Mouse (Mus musculus) small intestine, adult 2 months (tissue): Measurements from ENCODE around the gene Kbtbd12. TPM values are rescaled to one million over a fixed set of nuclear protein-coding genes. Genes with fewer than 3 reads are reported as not detected.

Experiments used
- H3K27ac ChIP-seq: fragments of 200-500 bp; 2 replicates; pipeline ENCODE4 v1.5.1; 2012; ENCODE audit warnings: low read depth, low read length, control low read depth, inconsistent platforms; ENCODE audit not compliant: insufficient read depth
- H3K27me3 ChIP-seq: fragments of 200-500 bp; 2 replicates; pipeline ENCODE4 v1.6.1; 2012; ENCODE audit warnings: mild to moderate bottlenecking, moderate library complexity, low read length, inconsistent platforms; ENCODE audit not compliant: control insufficient read depth, insufficient read depth
- H3K36me3 ChIP-seq: fragments of 200-500 bp; 2 replicates; pipeline ENCODE4 v1.6.1; 2012; ENCODE audit warnings: mild to moderate bottlenecking, low read length, control low read depth, inconsistent platforms; ENCODE audit not compliant: control insufficient read depth, insufficient read depth
- H3K4me1 ChIP-seq: fragments of 200-500 bp; 2 replicates; pipeline ENCODE4 v1.6.1; 2012; ENCODE audit warnings: low read length, inconsistent platforms, mixed read lengths; ENCODE audit not compliant: control insufficient read depth, insufficient read depth, insufficient read length
- H3K4me3 ChIP-seq: fragments of 200-500 bp; 2 replicates; pipeline ENCODE4 v1.5.1; 2012; ENCODE audit warnings: low read depth, mild to moderate bottlenecking, control low read depth, inconsistent platforms, low read length, moderate library complexity
- CTCF ChIP-seq: fragments of 200-500 bp; IDR thresholded peaks from 2 replicates; pipeline ENCODE4 v1.5.1; 2012; ENCODE audit warnings: low read depth, mild to moderate bottlenecking, control low read depth, inconsistent platforms, low read length, moderate library complexity, mixed read lengths; ENCODE audit not compliant: insufficient replicate concordance, insufficient read length; ENCODE audit errors: extremely low read depth
- POLR2A ChIP-seq: fragments of 200-500 bp; IDR thresholded peaks from 2 replicates; pipeline ENCODE4 v1.6.1; 2012; ENCODE audit warnings: low read depth, mild to moderate bottlenecking, control low read depth, inconsistent platforms, low read length, moderate library complexity
- WGBS: fragments of 180-500 bp; shearing (Covaris S2); methylation state at CpG from one replicate; pipeline ENCODE4 v1.1.7; 2018; 5-methylcytosine and 5-hydroxymethylcytosine counted together
- polyA plus RNA-seq: library from polyadenylated mRNA; depleted of rRNA; stranded (reverse); fragments of >200 nt; gene quantifications from 2 replicates; pipeline ENCODE4 v1.2.3, GENCODE M21; 2012

The Kbtbd12 gene
- polyA plus RNA-seq, 1 experiment: 0.05 TPM

GRCm38 (mm10) chr6:88639372-88639920, 1.7 kb upstream of the Kbtbd12 start:
- WGBS: 56% methylated on average over 6 of the region's 6 CpGs

DNA sequence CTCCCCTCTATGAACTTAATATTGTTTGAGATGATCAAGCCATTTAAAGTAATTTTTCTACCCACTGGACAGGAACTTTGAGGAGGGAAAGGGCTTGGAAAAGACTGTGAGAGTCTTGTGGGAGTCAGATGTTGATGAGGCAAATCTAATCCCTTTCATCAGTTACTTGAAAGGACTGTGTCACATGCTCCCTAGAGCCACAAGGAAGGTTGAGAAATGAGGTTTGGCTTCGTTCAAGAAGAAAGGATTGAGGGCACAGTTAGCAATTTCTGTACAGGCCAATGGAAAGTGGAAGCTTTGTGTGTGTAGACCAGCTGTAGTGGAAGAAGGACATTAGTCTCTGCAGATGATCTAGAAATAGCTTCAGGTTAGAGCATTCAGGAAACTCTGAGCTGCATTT, 1.2 kb upstream of the Kbtbd12 start:
- WGBS: 62% methylated on average over 1 of the region's 1 CpGs
- H3K36me3 ChIP-seq: no peaks in the 10 kb centered on the region
- H3K4me3 ChIP-seq: no peak overlapping the region
- no peak overlapping the region for H3K27ac ChIP-seq
- TF ChIP-seq POLR2A (no peak), CTCF (no peak)
- 0 out of 2 replicates have a peak, but pooled peaks cover 3% of the 10 kb centered on the region for H3K27me3 ChIP-seq
- no peaks in the 10 kb centered on the region for H3K4me1 ChIP-seq

More at GRCm38 (mm10) chr6:88639372-88639920, 1.7 kb upstream of the Kbtbd12 start:
- H3K36me3 ChIP-seq: no peaks in the 10 kb centered on the region
- no peak overlapping the region for H3K27ac ChIP-seq
- no peak overlapping the region for H3K4me3 ChIP-seq
- H3K27me3 ChIP-seq: 0 out of 2 replicates have a peak, but pooled peaks cover 3% of the 10 kb centered on the region
- TF ChIP-seq POLR2A: no peak
- no peak for TF ChIP-seq CTCF
- H3K4me1 ChIP-seq: no peaks in the 10 kb centered on the region

DNA sequence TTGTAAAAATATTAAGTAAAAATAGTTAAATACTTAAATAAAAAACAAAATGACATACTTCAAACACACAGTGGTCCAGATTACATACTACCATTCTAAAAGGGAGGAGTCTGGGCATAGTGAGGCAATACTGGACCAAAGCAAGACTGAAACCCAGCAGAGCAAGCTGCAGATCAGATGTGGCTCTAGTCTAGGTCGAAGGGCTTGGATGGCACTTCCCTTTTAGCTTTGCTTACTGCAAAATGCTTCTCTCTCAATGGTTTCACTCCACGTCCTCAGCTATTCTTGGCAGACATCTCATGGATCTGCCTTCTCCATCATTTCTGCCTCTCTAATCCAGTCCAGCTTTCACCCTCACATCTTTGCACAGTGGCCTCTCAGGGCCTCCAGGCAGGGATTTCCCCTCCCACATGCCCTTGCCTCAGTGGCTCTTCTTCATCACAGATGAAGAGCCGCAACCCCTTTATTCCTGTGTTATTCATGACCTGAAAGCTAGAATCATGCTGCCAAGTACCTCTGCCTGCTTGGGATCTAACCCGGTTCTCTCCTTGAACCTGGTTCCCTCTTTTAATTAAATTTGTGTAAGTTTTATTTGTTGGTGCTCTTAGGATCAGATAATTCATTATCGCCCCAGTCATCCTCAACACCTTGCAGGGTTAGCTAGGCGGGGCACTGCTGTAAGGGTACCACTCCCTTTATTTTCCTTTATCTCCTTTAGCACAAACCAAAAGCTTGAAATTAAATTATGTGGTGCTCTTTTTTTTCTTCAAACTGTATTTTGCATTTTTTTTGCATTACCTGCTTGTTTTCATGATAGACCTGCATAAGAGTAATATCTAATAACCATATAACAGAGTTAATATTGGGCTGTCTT, 1.6 kb downstream of the Kbtbd12 start:
- H3K4me3 ChIP-seq: no peak overlapping the region
- no peaks in the 10 kb centered on the region for H3K36me3 ChIP-seq
- 84% methylated on average over 6 of the region's 6 CpGs for WGBS
- no peak overlapping the region for H3K27ac ChIP-seq
- TF ChIP-seq POLR2A (no peak), CTCF (no peak)
- 0 out of 2 replicates have a peak, but pooled peaks cover 3% of the 10 kb centered on the region for H3K27me3 ChIP-seq
- H3K4me1 ChIP-seq: no peaks in the 10 kb centered on the region; the same call in 1 of the 2 replicates

DNA sequence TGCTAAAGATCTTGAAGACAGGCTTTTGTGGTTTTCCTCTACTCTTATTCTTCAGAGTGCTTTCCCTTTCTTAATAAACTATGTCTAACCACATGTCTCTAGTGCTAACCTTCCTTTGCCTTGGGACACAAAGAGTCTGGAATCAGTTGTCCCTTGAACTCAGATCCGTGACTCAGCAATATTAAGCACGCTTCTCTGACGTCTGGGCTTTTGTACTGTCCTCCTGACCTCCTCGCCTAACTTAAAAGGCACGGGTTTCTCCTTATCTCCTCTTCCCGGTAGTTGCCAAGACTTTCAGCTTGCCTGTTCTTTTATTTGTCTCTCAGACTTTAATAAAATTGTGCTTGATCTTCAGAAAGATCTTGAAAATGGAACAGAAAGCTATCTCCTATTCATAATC, 6.5 kb downstream of the Kbtbd12 start:
- Histone ChIP-seq H3K4me1 (peaks cover 12% of the 10 kb centered on the region; the same call in 1 of the 2 replicates), H3K36me3 (no peaks in the 10 kb centered on the region), H3K4me3 (no peak overlapping the region), H3K27me3 (no peaks in the 10 kb centered on the region), H3K27ac (no peak overlapping the region)
- no peak for TF ChIP-seq CTCF
- TF ChIP-seq POLR2A: no peak
- 14% methylated on average over 6 of the region's 6 CpGs for WGBS

DNA sequence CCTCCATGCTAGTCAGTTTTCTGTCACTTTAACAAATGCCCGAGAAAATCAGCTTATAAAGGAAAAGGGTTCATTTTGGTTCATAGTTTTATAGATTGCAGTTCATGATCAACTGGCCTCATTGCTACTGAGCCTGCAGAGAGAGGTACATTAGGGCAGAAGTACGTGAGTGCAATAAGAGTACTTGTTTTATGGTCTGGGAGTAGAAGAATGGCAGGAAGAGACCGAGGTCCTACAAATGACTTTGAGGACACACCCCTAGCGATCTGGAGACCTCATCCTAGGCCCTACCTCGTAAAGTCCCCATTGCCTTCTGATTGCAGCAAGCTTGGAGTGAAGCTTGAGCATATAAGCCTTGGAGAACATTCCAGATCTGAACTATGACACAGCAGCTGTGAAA, 7.2 kb downstream of the Kbtbd12 start:
- WGBS: 16% methylated on average over 5 of the region's 5 CpGs
- Histone ChIP-seq H3K27ac (no peak overlapping the region), H3K27me3 (no peaks in the 10 kb centered on the region), H3K4me1 (peaks cover 12% of the 10 kb centered on the region; the same call in 1 of the 2 replicates), H3K4me3 (no peak overlapping the region), H3K36me3 (no peaks in the 10 kb centered on the region)
- TF ChIP-seq POLR2A (no peak), CTCF (no peak)

DNA sequence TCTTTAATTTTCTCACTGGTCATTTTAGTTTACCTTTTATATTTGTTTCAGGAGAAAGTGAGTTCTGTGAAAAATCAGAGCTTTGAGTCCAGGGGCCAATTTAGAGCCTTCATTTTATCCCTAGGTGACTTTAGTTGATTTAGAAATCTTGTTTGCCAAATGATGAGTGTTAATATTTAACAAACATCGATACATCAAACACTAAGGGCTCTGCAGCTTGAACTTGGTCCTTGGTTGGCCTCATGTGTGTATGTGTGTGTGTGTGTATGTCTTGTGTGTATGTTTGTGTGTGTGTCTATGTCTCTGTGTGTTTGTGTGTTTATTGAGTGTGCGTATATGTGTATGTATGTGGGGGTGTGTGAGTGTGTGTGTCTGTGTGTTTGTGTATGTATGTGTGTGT, 7.9 kb downstream of the Kbtbd12 start:
- H3K4me1 ChIP-seq: peaks cover 12% of the 10 kb centered on the region; the same call in 1 of the 2 replicates
- TF ChIP-seq CTCF (no peak), POLR2A (no peak)
- no peak overlapping the region for H3K4me3 ChIP-seq
- H3K27me3 ChIP-seq: no peaks in the 10 kb centered on the region
- no peak overlapping the region for H3K27ac ChIP-seq
- WGBS: 52% methylated on average over 2 of the region's 2 CpGs
- H3K36me3 ChIP-seq: no peaks in the 10 kb centered on the region

GRCm38 (mm10) chr6:88627317-88627811, 10.4 kb downstream of the Kbtbd12 start:
- Histone ChIP-seq H3K4me3 (peak overlapping the region; percentile 63), H3K27ac (peak overlapping the region; percentile 33; the same call in 1 of the 2 replicates), H3K27me3 (no peaks in the 10 kb centered on the region), H3K4me1 (peaks cover 12% of the 10 kb centered on the region; the same call in 1 of the 2 replicates), H3K36me3 (no peaks in the 10 kb centered on the region)
- 2% methylated on average over 51 of the region's 51 CpGs for WGBS
- no peak for TF ChIP-seq POLR2A
- TF ChIP-seq CTCF: no peak
